Mouse (Mus musculus): ENCODE results near the gene Bclaf1. TPM values are rescaled to one million over a fixed set of nuclear protein-coding genes. Genes with fewer than 3 reads are reported as not detected.

Gene Bclaf1
- 113 and 123 TPM in 2 replicates for polyA plus RNA-seq (2015; fragmentation: Nextera tagmentation; extraction: Ambion mirVana)

GRCm38 (mm10) chr10:20311918-20312735 lies at the start of gene Bclaf1:
Gene Bclaf1 (plus strand): TSS chr10:20312469.
- H3K9me3 ChIP-seq (ENCODE audit: control insufficient read depth, low read length) = no peaks in the 10 kb centered on the region
- H3K4me1 ChIP-seq (replicated peaks; ENCODE audit: control insufficient read depth, insufficient read depth, low read length) = peaks cover 7% of the 10 kb centered on the region
- H3K9ac ChIP-seq (ENCODE audit: low read length) = peak within 1 kb of the TSS; percentile 98
- WGBS = under 1% methylated on average over 83 of the region's 84 CpGs
- ATAC-seq (ENCODE audit: low read depth) = peak; percentile 99
- H3K36me3 ChIP-seq (ENCODE audit: control insufficient read depth, insufficient read depth, low read length) = no peaks in the 10 kb centered on the region; the same call in 1 of the 2 replicates
- H3K4me2 ChIP-seq (ENCODE audit: low read depth, low read length) = peak within 1 kb of the TSS; percentile 87
- H3K27ac ChIP-seq (ENCODE audit: low read length) = peak within 1 kb of the TSS; percentile 100
- peak within 1 kb of the TSS; percentile 90 for H3K4me3 ChIP-seq (ENCODE audit: low read length)
- H3K27me3 ChIP-seq (ENCODE audit: control insufficient read depth, insufficient read depth, low read depth, low read length) = no peaks in the 10 kb centered on the region

GRCm38 (mm10) chr10:20262896-20263295 lies 49.4 kb upstream of the Bclaf1 start:
- WGBS = 78% methylated on average over 6 of the region's 6 CpGs
- Histone ChIP-seq H3K9ac (ENCODE audit: low read length) (no peak overlapping the region), H3K4me3 (ENCODE audit: low read length) (no peak overlapping the region), H3K27ac (ENCODE audit: low read length) (no peak overlapping the region), H3K27me3 (ENCODE audit: control insufficient read depth, insufficient read depth, low read depth, low read length) (no peaks in the 10 kb centered on the region), H3K36me3 (ENCODE audit: control insufficient read depth, insufficient read depth, low read length) (no peaks in the 10 kb centered on the region), H3K4me2 (ENCODE audit: low read depth, low read length) (no peak overlapping the region), H3K9me3 (ENCODE audit: control insufficient read depth, low read length) (no peaks in the 10 kb centered on the region), H3K4me1 (replicated peaks; ENCODE audit: control insufficient read depth, insufficient read depth, low read length) (no peaks in the 10 kb centered on the region)
- ATAC-seq (ENCODE audit: low read depth) = no peak

GRCm38 (mm10) chr10:20264479-20264878 lies 47.8 kb upstream of the Bclaf1 start:
- Histone ChIP-seq H3K27ac (ENCODE audit: low read length) (no peak overlapping the region), H3K27me3 (ENCODE audit: control insufficient read depth, insufficient read depth, low read depth, low read length) (no peaks in the 10 kb centered on the region), H3K9me3 (ENCODE audit: control insufficient read depth, low read length) (no peaks in the 10 kb centered on the region), H3K9ac (ENCODE audit: low read length) (no peak overlapping the region), H3K4me2 (ENCODE audit: low read depth, low read length) (no peak overlapping the region), H3K4me1 (replicated peaks; ENCODE audit: control insufficient read depth, insufficient read depth, low read length) (no peaks in the 10 kb centered on the region), H3K36me3 (ENCODE audit: control insufficient read depth, insufficient read depth, low read length) (no peaks in the 10 kb centered on the region), H3K4me3 (ENCODE audit: low read length) (no peak overlapping the region)
- 90% methylated on average over 7 of the region's 7 CpGs for WGBS
- no peak for ATAC-seq (ENCODE audit: low read depth)

GRCm38 (mm10) chr10:20267032-20267431 lies 45.2 kb upstream of the Bclaf1 start:
- no peaks in the 10 kb centered on the region for H3K27me3 ChIP-seq (ENCODE audit: control insufficient read depth, insufficient read depth, low read depth, low read length)
- no peaks in the 10 kb centered on the region for H3K9me3 ChIP-seq (ENCODE audit: control insufficient read depth, low read length)
- no peak for ATAC-seq (ENCODE audit: low read depth)
- H3K36me3 ChIP-seq (ENCODE audit: control insufficient read depth, insufficient read depth, low read length) = peaks cover under 1% of the 10 kb centered on the region; the same call in 1 of the 2 replicates
- no peaks in the 10 kb centered on the region for H3K4me1 ChIP-seq (replicated peaks; ENCODE audit: control insufficient read depth, insufficient read depth, low read length)
- no peak overlapping the region for H3K4me2 ChIP-seq (ENCODE audit: low read depth, low read length)
- no peak overlapping the region for H3K27ac ChIP-seq (ENCODE audit: low read length)
- no peak overlapping the region for H3K4me3 ChIP-seq (ENCODE audit: low read length)
- H3K9ac ChIP-seq (ENCODE audit: low read length) = no peak overlapping the region
- 62% methylated on average over 10 of the region's 10 CpGs for WGBS

GRCm38 (mm10) chr10:20268945-20269344 lies 43.3 kb upstream of the Bclaf1 start:
- no peak for ATAC-seq (ENCODE audit: low read depth)
- WGBS = 75% methylated on average over 7 of the region's 7 CpGs
- H3K9ac ChIP-seq (ENCODE audit: low read length) = no peak overlapping the region

GRCm38 (mm10) chr10:20272380-20272779 lies 39.9 kb upstream of the Bclaf1 start:
- Histone ChIP-seq H3K9me3 (ENCODE audit: control insufficient read depth, low read length) (no peaks in the 10 kb centered on the region), H3K4me2 (ENCODE audit: low read depth, low read length) (no peak overlapping the region), H3K27ac (ENCODE audit: low read length) (no peak overlapping the region), H3K9ac (ENCODE audit: low read length) (no peak overlapping the region), H3K36me3 (ENCODE audit: control insufficient read depth, insufficient read depth, low read length) (peaks cover 4% of the 10 kb centered on the region; the same call in 1 of the 2 replicates), H3K27me3 (ENCODE audit: control insufficient read depth, insufficient read depth, low read depth, low read length) (no peaks in the 10 kb centered on the region), H3K4me3 (ENCODE audit: low read length) (no peak overlapping the region), H3K4me1 (replicated peaks; ENCODE audit: control insufficient read depth, insufficient read depth, low read length) (no peaks in the 10 kb centered on the region)
- WGBS = 82% methylated on average over 5 of the region's 5 CpGs
- no peak for ATAC-seq (ENCODE audit: low read depth)

More at GRCm38 (mm10) chr10:20268945-20269344, 43.3 kb upstream of the Bclaf1 start:
- H3K27me3 ChIP-seq (ENCODE audit: control insufficient read depth, insufficient read depth, low read depth, low read length) = no peaks in the 10 kb centered on the region
- H3K27ac ChIP-seq (ENCODE audit: low read length) = no peak overlapping the region
- H3K4me3 ChIP-seq (ENCODE audit: low read length) = no peak overlapping the region
- no peak overlapping the region for H3K4me2 ChIP-seq (ENCODE audit: low read depth, low read length)
- H3K9me3 ChIP-seq (ENCODE audit: control insufficient read depth, low read length) = no peaks in the 10 kb centered on the region
- no peaks in the 10 kb centered on the region for H3K4me1 ChIP-seq (replicated peaks; ENCODE audit: control insufficient read depth, insufficient read depth, low read length)
- H3K36me3 ChIP-seq (ENCODE audit: control insufficient read depth, insufficient read depth, low read length) = peaks cover 4% of the 10 kb centered on the region; the same call in 1 of the 2 replicates

GRCm38 (mm10) chr10:20273278-20273677 lies 39.0 kb upstream of the Bclaf1 start:
- no peaks in the 10 kb centered on the region for H3K27me3 ChIP-seq (ENCODE audit: control insufficient read depth, insufficient read depth, low read depth, low read length)
- ATAC-seq (ENCODE audit: low read depth) = no peak

GRCm38 (mm10) chr10:20274022-20274421 lies 38.2 kb upstream of the Bclaf1 start:
- ATAC-seq (ENCODE audit: low read depth) = no peak
- Histone ChIP-seq H3K27ac (ENCODE audit: low read length) (no peak overlapping the region), H3K9me3 (ENCODE audit: control insufficient read depth, low read length) (no peaks in the 10 kb centered on the region), H3K27me3 (ENCODE audit: control insufficient read depth, insufficient read depth, low read depth, low read length) (no peaks in the 10 kb centered on the region), H3K4me1 (replicated peaks; ENCODE audit: control insufficient read depth, insufficient read depth, low read length) (no peaks in the 10 kb centered on the region), H3K4me2 (ENCODE audit: low read depth, low read length) (no peak overlapping the region), H3K4me3 (ENCODE audit: low read length) (no peak overlapping the region), H3K36me3 (ENCODE audit: control insufficient read depth, insufficient read depth, low read length) (peaks cover 4% of the 10 kb centered on the region; the same call in 1 of the 2 replicates), H3K9ac (ENCODE audit: low read length) (no peak overlapping the region)
- 72% methylated on average over 9 of the region's 9 CpGs for WGBS

More at GRCm38 (mm10) chr10:20273278-20273677, 39.0 kb upstream of the Bclaf1 start:
- WGBS = 64% methylated on average over 15 of the region's 15 CpGs
- Histone ChIP-seq H3K9me3 (ENCODE audit: control insufficient read depth, low read length) (no peaks in the 10 kb centered on the region), H3K4me2 (ENCODE audit: low read depth, low read length) (no peak overlapping the region), H3K27ac (ENCODE audit: low read length) (no peak overlapping the region), H3K9ac (ENCODE audit: low read length) (no peak overlapping the region), H3K4me3 (ENCODE audit: low read length) (no peak overlapping the region), H3K4me1 (replicated peaks; ENCODE audit: control insufficient read depth, insufficient read depth, low read length) (no peaks in the 10 kb centered on the region), H3K36me3 (ENCODE audit: control insufficient read depth, insufficient read depth, low read length) (peaks cover 4% of the 10 kb centered on the region; the same call in 1 of the 2 replicates)

- H3K4me3 ChIP-seq (ENCODE audit: low read length) = no peak overlapping the region
- 28% methylated on average over 2 of the region's 2 CpGs for WGBS
- no peak overlapping the region for H3K27ac ChIP-seq (ENCODE audit: low read length)
- no peaks in the 10 kb centered on the region for H3K36me3 ChIP-seq (ENCODE audit: control insufficient read depth, insufficient read depth, low read length)
- H3K27me3 ChIP-seq (ENCODE audit: control insufficient read depth, insufficient read depth, low read depth, low read length) = no peaks in the 10 kb centered on the region
- H3K4me2 ChIP-seq (ENCODE audit: low read depth, low read length) = no peak overlapping the region
- H3K4me1 ChIP-seq (replicated peaks; ENCODE audit: control insufficient read depth, insufficient read depth, low read length) = peaks cover 9% of the 10 kb centered on the region
- no peak for ATAC-seq (ENCODE audit: low read depth)
- H3K9ac ChIP-seq (ENCODE audit: low read length) = no peak overlapping the region
- H3K9me3 ChIP-seq (ENCODE audit: control insufficient read depth, low read length) = no peaks in the 10 kb centered on the region
Measured at GRCm38 (mm10) chr10:20281456-20281855, 30.8 kb upstream of the Bclaf1 start.
